Mouse (Mus musculus): ENCODE data around the gene Gm42791. TPM values are rescaled to one million over a fixed set of nuclear protein-coding genes. Genes with fewer than 3 reads are reported as not detected.

Gm42791 gene
- polyA plus RNA-seq, 1 experiment from 2014 or later: not detected

DNA sequence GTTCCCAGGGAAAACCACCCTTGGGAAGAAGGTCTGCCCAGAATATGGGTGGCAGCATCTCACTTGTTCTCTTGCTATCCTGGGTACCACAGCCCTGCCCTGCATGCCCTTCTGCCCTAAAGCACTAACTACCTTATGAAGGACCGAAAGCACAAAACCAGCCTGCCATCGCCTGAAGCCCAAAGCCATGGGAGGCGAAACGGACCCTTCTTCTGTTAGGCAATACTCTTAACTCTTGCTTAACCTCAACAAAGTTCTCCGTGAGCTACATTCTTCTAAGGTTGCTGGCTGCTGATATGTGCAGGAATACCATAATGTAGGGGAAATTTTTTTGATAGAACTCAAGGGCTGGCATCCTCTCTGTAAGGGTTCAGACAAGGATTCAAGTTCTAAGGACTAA is 72.2 kb downstream of the Gm42791 start:
- ChIA-PET CTCF (interaction anchor here (0.8 to 1.5 kb wide), 2 partner anchors 13 to 36 kb away, joined by 3 read pairs; no protein-coding TSS in a partner anchor), POLR2A (no interaction called here)
- DNase-seq (ENCODE audit: low read depth, low spot score) (no peak), ATAC-seq (no peak)
- H3K27me3 ChIP-seq: no peaks in the 10 kb centered on the region
- in situ Hi-C loops (cut with MboI; ENCODE audit: low pct_unique_long_range_greater_than_20kb): no loop called here
- no peak for TF ChIP-seq CTCF (IDR thresholded peaks at IDR 0.05)

DNA sequence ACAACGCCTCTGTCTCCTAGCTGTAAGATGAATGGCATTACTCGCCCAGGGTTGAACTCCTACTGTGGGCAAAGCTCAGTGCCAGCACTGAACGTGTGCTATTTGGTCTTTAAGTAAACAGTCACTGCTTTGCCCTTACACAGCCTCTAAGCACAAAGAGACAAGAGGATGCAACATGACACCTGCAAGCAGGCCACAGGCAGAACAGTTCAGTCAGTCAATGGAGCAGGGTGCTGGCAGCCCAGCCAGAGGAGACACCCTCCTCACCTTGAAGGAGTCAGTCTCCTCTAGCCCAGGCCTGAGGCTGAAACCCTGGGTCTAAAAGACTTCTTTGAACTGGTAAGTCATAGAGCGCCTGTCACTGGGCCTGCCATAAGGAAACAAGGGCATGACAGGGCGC is 76.9 kb downstream of the Gm42791 start:
- ATAC-seq: no peak
- POLR2A ChIA-PET: interaction anchor here (0.5 to 0.8 kb wide), 2 partner anchors 10 to 102 kb away, joined by 3 to 4 read pairs; no protein-coding TSS in a partner anchor
- in situ Hi-C loops (cut with MboI; ENCODE audit: low pct_unique_long_range_greater_than_20kb): no loop called here
- no peak for TF ChIP-seq CTCF (IDR thresholded peaks at IDR 0.05)
- CTCF ChIA-PET: interaction anchor here (2.0 kb wide), 1 partner anchor 10 kb away, joined by 8 read pairs; no protein-coding TSS in a partner anchor
- no peak for DNase-seq (ENCODE audit: low read depth, low spot score)
- H3K27me3 ChIP-seq: no peaks in the 10 kb centered on the region

DNA sequence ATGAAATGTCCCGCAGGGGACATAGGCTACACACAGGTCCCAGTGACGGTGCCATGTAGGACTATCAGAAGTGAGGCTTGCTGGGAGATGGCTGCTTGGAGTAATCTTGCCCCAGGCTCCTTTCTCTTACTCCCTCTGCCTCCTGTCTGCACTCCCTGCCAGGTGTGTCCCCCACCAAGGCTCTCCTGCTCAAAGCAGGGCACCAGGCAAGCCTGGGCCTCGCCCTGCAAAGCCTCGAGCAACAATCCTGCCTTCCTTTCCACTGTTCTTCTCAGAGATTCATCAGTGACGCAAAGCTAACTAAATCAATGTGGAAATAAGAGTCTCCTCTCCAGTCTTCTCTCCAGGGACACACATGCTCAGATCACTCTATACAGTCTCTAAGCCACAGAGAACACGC is 78.2 kb downstream of the Gm42791 start:
- ChIA-PET CTCF (interaction anchor here (1.1 to 2.0 kb wide), 2 partner anchors 11 to 20 kb away, joined by 5 to 8 read pairs; no protein-coding TSS in a partner anchor), POLR2A (no interaction called here)
- in situ Hi-C loops (cut with MboI; ENCODE audit: low pct_unique_long_range_greater_than_20kb): no loop called here
- ATAC-seq: no peak
- DNase-seq (ENCODE audit: low read depth, low spot score): no peak
- H3K27me3 ChIP-seq: no peaks in the 10 kb centered on the region
- TF ChIP-seq CTCF (IDR thresholded peaks at IDR 0.05): no peak

DNA sequence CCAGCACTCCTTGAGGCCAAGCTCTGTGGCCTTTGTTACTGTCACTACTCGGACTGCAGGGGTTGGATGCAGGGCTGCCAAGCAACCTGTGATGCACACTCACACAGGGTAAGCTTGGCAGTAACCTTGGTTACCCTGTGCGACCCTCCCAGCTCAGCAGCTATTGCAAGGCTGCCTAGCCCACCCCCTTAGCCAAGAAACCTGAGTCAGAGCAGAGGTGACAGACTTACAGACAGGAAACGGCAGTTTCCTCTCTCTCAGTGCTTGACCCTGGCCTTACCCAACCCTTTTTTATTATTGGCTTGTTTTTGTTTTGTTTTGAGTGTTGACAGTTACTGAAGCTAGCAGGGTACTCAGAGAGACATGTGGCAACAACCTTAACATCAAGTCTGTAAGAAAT is 82.7 kb downstream of the Gm42791 start:
- no peak for TF ChIP-seq CTCF (IDR thresholded peaks at IDR 0.05)
- CTCF ChIA-PET: interaction anchor here (0.8 to 1.9 kb wide), 3 partner anchors 16 to 121 kb away, joined by 3 to 10 read pairs (median 3); no protein-coding TSS in a partner anchor
- DNase-seq (ENCODE audit: low read depth, low spot score) (no peak), ATAC-seq (no peak)
- POLR2A ChIA-PET: no interaction called here
- H3K27me3 ChIP-seq: no peaks in the 10 kb centered on the region
- in situ Hi-C loops (cut with MboI; ENCODE audit: low pct_unique_long_range_greater_than_20kb): no loop called here

DNA sequence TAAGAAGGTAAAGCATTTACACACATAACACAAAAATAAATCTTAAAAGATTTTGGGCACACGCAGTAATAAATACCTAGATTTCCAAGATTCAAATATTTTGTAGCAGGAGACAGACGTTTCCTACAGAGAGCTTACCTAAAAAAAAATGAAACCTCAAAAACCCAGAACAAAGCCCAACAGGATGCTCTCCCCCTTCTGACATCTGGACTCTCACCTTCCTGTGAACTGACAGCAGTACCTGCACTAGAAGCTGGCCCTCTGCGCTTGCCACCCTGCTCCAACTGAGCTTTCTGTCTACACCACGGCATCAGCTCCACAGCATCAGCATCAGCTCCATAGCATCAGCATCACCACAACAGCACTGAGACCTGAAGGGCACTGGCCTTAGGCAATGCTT is 84.9 kb downstream of the Gm42791 start:
- no peak for DNase-seq (ENCODE audit: low read depth, low spot score)
- no peak for TF ChIP-seq CTCF (IDR thresholded peaks at IDR 0.05)
- ChIA-PET CTCF (interaction anchor here (1.1 to 2.3 kb wide), 3 partner anchors 13 to 48 kb away, joined by 3 to 9 read pairs (median 6); no protein-coding TSS in a partner anchor), POLR2A (interaction anchor here (1.1 to 1.5 kb wide), 2 partner anchors 18 to 136 kb away, joined by 3 to 4 read pairs; no protein-coding TSS in a partner anchor)
- H3K27me3 ChIP-seq: no peaks in the 10 kb centered on the region
- in situ Hi-C loops (cut with MboI; ENCODE audit: low pct_unique_long_range_greater_than_20kb): no loop called here
- no peak for ATAC-seq

DNA sequence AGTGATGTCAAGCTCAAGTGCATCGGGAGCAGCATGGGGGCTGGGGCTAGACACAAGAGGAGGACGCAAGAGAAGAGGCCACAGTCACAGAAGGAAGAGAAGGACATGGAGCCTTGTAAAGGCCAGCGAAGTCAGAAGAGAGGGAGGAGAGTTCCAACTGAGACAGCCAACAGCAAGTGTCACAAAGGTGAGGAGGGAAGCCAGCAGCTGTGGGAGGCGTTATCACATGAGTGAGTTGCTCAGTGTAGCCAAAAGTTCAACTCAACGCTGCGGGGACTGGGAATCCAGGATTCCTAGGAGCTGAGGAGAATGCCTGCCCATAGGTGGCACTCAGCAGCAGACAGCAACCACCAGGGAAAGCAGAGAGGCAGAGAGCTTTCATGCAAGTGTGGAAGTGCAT is 85.5 kb downstream of the Gm42791 start:
- DNase-seq (ENCODE audit: low read depth, low spot score) (no peak), ATAC-seq (no peak)
- in situ Hi-C loops (cut with MboI; ENCODE audit: low pct_unique_long_range_greater_than_20kb): no loop called here
- H3K27me3 ChIP-seq: no peaks in the 10 kb centered on the region
- POLR2A ChIA-PET: interaction anchor here (1.1 to 1.5 kb wide), 2 partner anchors 19 to 137 kb away, joined by 3 to 4 read pairs; no protein-coding TSS in a partner anchor
- no peak for TF ChIP-seq CTCF (IDR thresholded peaks at IDR 0.05)
- CTCF ChIA-PET: interaction anchor here (1.1 to 2.3 kb wide), 5 partner anchors 12 to 140 kb away, joined by 3 to 9 read pairs (median 6); no protein-coding TSS in a partner anchor

DNA sequence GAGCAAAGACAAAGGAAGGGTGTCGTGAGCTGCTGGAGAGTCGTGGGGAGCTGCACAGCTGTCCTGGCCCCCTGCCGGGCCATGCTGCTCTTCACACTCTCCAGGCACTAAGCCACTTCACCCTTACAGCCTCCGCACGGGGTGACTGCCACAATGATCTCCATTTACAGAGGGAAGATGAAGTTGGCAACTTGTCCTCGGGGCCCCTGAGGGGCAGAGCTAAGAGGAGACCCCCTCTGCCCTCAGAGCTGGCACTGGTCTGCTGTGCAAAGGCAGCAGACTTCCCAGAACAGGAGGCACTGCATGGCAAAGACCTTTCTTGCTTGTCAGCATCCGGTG is 85.9 kb downstream of the Gm42791 start:
- in situ Hi-C loops (cut with MboI; ENCODE audit: low pct_unique_long_range_greater_than_20kb): no loop called here
- no peak for DNase-seq (ENCODE audit: low read depth, low spot score)
- ATAC-seq: no peak
- ChIA-PET POLR2A (interaction anchor here (1.1 to 1.5 kb wide), 2 partner anchors 19 to 137 kb away, joined by 3 to 4 read pairs; no protein-coding TSS in a partner anchor), CTCF (interaction anchor here (1.1 to 2.3 kb wide), 5 partner anchors 12 to 140 kb away, joined by 3 to 9 read pairs (median 6); no protein-coding TSS in a partner anchor)
- no peaks in the 10 kb centered on the region for H3K27me3 ChIP-seq
- no peak for TF ChIP-seq CTCF (IDR thresholded peaks at IDR 0.05)

DNA sequence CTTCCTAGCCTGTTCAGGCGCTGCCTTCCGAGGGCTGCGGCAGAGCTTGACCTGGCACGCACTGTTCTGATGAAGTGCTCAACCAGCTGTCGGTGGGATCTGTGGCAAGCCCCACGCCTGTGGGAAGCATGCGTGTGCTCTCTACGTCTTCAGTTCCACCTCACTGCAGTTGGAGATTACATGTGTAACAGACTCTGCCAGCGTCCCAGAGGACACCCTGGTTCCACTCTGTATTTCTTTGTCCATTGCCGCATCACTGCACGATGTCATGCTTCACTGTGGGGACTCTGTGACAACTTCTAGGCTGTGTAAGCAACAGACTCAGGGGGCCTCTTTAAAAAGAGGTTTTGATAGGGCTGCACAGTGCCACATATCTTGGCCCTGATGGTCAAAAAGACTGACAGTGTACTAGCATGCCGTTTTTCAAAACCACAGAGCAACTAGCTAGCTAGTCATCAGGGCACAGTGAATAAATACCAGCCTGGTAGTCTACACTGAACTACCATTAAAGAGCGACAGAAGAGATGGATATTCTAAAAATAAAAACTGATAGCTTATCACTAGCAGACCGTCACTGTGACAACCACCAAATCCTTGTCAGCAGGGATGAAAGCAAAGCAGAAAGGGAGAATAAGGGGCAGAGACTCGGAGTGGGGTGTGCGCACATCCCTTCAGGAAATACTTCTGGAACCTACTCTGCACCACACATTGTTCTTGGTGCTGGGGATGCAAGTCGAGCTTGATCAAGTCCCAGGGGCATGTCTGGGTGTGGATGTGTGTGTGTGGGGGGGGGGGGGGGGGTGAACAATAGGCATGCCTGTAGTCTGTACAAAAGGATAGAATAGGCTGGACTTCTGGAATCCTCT is 86.5 kb downstream of the Gm42791 start:
- ATAC-seq (no peak), DNase-seq (ENCODE audit: low read depth, low spot score) (no peak)
- ChIA-PET CTCF (interaction anchor here (1.2 to 2.3 kb wide), 3 partner anchors 11 to 141 kb away, joined by 3 to 9 read pairs (median 7); no protein-coding TSS in a partner anchor), POLR2A (interaction anchor here (1.5 kb wide), 1 partner anchor 20 kb away, joined by 4 read pairs; no protein-coding TSS in a partner anchor)
- H3K27me3 ChIP-seq: no peaks in the 10 kb centered on the region
- TF ChIP-seq CTCF (IDR thresholded peaks at IDR 0.05): no peak
- in situ Hi-C loops (cut with MboI; ENCODE audit: low pct_unique_long_range_greater_than_20kb): no loop called here

DNA sequence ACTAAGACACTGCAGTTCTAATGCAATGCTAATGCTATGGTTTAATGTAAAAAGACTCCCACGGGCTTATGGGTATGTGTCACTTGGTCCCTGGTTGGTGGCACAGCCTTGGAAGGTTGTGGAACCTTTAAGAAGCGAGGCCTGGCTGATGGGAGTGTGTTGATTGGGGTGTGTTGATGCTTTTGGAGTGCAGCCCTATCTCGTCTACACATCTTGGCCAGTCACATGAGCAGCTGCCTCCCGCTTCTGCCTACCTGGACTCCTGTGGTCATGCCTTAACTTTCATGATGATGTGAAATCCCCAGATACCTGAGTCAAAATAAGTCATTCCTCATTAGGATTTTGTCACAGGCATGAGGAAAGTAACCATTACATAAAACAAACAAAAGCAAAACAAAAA is 88.6 kb downstream of the Gm42791 start:
- no peaks in the 10 kb centered on the region for H3K27me3 ChIP-seq
- ChIA-PET CTCF (interaction anchor here (1.8 kb wide), 1 partner anchor 143 kb away, joined by 9 read pairs; no protein-coding TSS in a partner anchor), POLR2A (no interaction called here)
- DNase-seq (ENCODE audit: low read depth, low spot score) (no peak), ATAC-seq (no peak)
- in situ Hi-C loops (cut with MboI; ENCODE audit: low pct_unique_long_range_greater_than_20kb): no loop called here
- TF ChIP-seq CTCF (IDR thresholded peaks at IDR 0.05): no peak

DNA sequence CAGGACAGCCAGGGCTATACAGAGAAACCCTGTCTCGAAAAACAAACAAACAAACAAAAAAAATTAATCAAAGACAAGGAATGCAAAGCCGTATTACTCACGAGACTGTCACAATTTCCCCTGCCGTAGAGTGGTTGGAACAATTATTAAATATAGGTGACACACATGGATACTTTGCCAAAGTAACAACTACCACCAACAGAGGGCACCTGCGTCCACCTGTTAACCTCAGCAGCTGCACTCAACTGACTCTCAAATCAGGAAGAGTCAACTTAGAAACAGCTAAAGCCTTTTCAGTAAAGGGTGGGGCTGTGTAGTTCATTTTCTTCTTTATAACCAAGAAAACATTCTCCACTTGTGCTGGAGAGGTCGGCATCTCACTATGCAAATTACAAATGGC is 90.1 kb downstream of the Gm42791 start:
- ChIA-PET POLR2A (interaction anchor here (0.6 kb wide), 1 partner anchor 549 kb away, joined by 3 read pairs; no protein-coding TSS in a partner anchor), CTCF (interaction anchor here (1.8 kb wide), 1 partner anchor 145 kb away, joined by 9 read pairs; no protein-coding TSS in a partner anchor)
- in situ Hi-C loops (cut with MboI; ENCODE audit: low pct_unique_long_range_greater_than_20kb): no loop called here

More for the DNA sequence above, 90.1 kb downstream of the Gm42791 start:
- ATAC-seq: peak; percentile 54
- peak; percentile 80 for TF ChIP-seq CTCF (IDR thresholded peaks at IDR 0.05)
- no peak for DNase-seq (ENCODE audit: low read depth, low spot score)
- H3K27me3 ChIP-seq: no peaks in the 10 kb centered on the region

Data from Patski (cell line).